Mouse (Mus musculus) spleen, postnatal 14 days (tissue): ENCODE data around the gene Sult1d1.
"Not testable (repeated sequence)": the region's sequence is repeated elsewhere in the genome, so short reads cannot be mapped to it uniquely, and the experiment has no call there.

Experiments used
- DNase-seq, 2 experiments: peaks; one replicate each; pipeline ENCODE4 v3.0.0; 2021 to 2022; ENCODE audit warnings: low spot score in 2 of 2

Gene Sult1d1

GRCm38 (mm10) chr5:87568845-87569244 lies at the start of gene Sult1d1:
Gene Sult1d1 (minus strand): TSS chr5:87569027.
- DNase-seq: no peak

GRCm38 (mm10) chr5:87615128-87615390 lies 46.2 kb upstream of the Sult1d1 start:
- DNase-seq: no peak

- no peak for DNase-seq
Observed at GRCm38 (mm10) chr5:87614364-87615127, 45.7 kb upstream of the Sult1d1 start.

GRCm38 (mm10) chr5:87601018-87601417 lies 32.2 kb upstream of the Sult1d1 start:
- no peak for DNase-seq

- no peak for DNase-seq
Observed at GRCm38 (mm10) chr5:87597891-87598290, 29.1 kb upstream of the Sult1d1 start.

- no peak for DNase-seq
Observed at GRCm38 (mm10) chr5:87591494-87591893, 22.7 kb upstream of the Sult1d1 start, which contains the start of gene Sult1e1. Gene Sult1e1 (minus strand): TSS chr5:87591594.

- no peak for DNase-seq
Observed at GRCm38 (mm10) chr5:87589916-87590315, 21.1 kb upstream of the Sult1d1 start.

GRCm38 (mm10) chr5:87580389-87580788 lies 11.6 kb upstream of the Sult1d1 start:
- no peak for DNase-seq

GRCm38 (mm10) chr5:87574174-87574573 lies 5.3 kb upstream of the Sult1d1 start:
- DNase-seq: no peak

- DNase-seq: no peak
Observed at GRCm38 (mm10) chr5:87573490-87573889, 4.7 kb upstream of the Sult1d1 start.

GRCm38 (mm10) chr5:87572781-87573180 lies 4.0 kb upstream of the Sult1d1 start:
- DNase-seq: no peak

GRCm38 (mm10) chr5:87567306-87567705 lies 1.5 kb downstream of the Sult1d1 start:
- DNase-seq: no peak

- no peak for DNase-seq
Observed at GRCm38 (mm10) chr5:87562966-87563365, 5.9 kb downstream of the Sult1d1 start.

GRCm38 (mm10) chr5:87562526-87562925 lies 6.3 kb downstream of the Sult1d1 start:
- DNase-seq: no peak

- no peak for DNase-seq
Observed at GRCm38 (mm10) chr5:87560145-87560544, 8.7 kb downstream of the Sult1d1 start.

- no peak for DNase-seq
Observed at GRCm38 (mm10) chr5:87550935-87551334, 17.9 kb downstream of the Sult1d1 start.

- no peak for DNase-seq
Observed at GRCm38 (mm10) chr5:87538111-87538510, 30.7 kb downstream of the Sult1d1 start, which contains the start of gene Sult1b1. Gene Sult1b1 (minus strand): TSS chr5:87538195.

GRCm38 (mm10) chr5:87535994-87536644 lies 32.7 kb downstream of the Sult1d1 start:
- no peak for DNase-seq

GRCm38 (mm10) chr5:87532288-87532687 lies 36.5 kb downstream of the Sult1d1 start:
- no peak for DNase-seq

- DNase-seq: not testable (repeated sequence)
Observed at GRCm38 (mm10) chr5:87523561-87523960, 45.3 kb downstream of the Sult1d1 start.

GRCm38 (mm10) chr5:87505776-87506458 lies 62.9 kb downstream of the Sult1d1 start:
- no peak for DNase-seq
